Mouse (Mus musculus) intestine, embryonic 16.5 days (tissue): Measurements from ENCODE around the gene Olfr437. TPM values are rescaled to one million over a fixed set of nuclear protein-coding genes. Genes with fewer than 3 reads are reported as not detected.
"Not testable (repeated sequence)": the region's sequence is repeated elsewhere in the genome, so short reads cannot be mapped to it uniquely, and the experiment has no call there.

Source experiments
- ATAC-seq: fragments of 200-750 bp; cut with Nextera tagmentation; 2 replicates; pipeline ENCODE4 v1.8.0; 2017; ENCODE audit warnings: moderate TSS enrichment, moderate library complexity
- H3K27ac ChIP-seq: fragments of 300-500 bp; sonication (generic); 2 replicates; pipeline ENCODE4 v1.5.1; 2014; ENCODE audit warnings: mild to moderate bottlenecking, low read length
- H3K27me3 ChIP-seq: fragments of 300-500 bp; sonication (generic); replicated peaks from 2 replicates; pipeline ENCODE4 v1.6.1; 2014; ENCODE audit warnings: low read length, control low read depth, mixed read lengths; ENCODE audit not compliant: control insufficient read depth, insufficient read depth
- H3K36me3 ChIP-seq: fragments of 300-500 bp; sonication (generic); 2 replicates; pipeline ENCODE4 v1.6.1; 2014; ENCODE audit warnings: low read length, control low read depth; ENCODE audit not compliant: control insufficient read depth, insufficient read depth
- H3K4me1 ChIP-seq: fragments of 300-500 bp; sonication (generic); 2 replicates; pipeline ENCODE4 v1.6.1; 2014; ENCODE audit warnings: low read length, control low read depth, mixed read lengths; ENCODE audit not compliant: control insufficient read depth, insufficient read depth
- H3K4me2 ChIP-seq: fragments of 300-500 bp; sonication (generic); 2 replicates; pipeline ENCODE4 v1.6.1; 2014; ENCODE audit warnings: low read depth, low read length, control low read depth
- H3K4me3 ChIP-seq: fragments of 300-500 bp; sonication (generic); 2 replicates; pipeline ENCODE4 v1.5.1; 2014; ENCODE audit warnings: mild to moderate bottlenecking, low read length
- H3K9ac ChIP-seq: fragments of 300-500 bp; sonication (generic); 2 replicates; pipeline ENCODE4 v1.6.1; 2014; ENCODE audit warnings: low read depth, low read length
- H3K9me3 ChIP-seq: fragments of 300-500 bp; sonication (generic); 2 replicates; pipeline ENCODE4 v1.6.1; 2016; ENCODE audit warnings: low read length, control low read depth; ENCODE audit not compliant: control insufficient read depth
- WGBS: fragments of 180-500 bp; shearing (Covaris S2); extraction: QIAGEN DNeasy Blood & Tissue Kit; methylation state at CpG from one replicate; pipeline ENCODE4 v1.1.7; 2014; 5-methylcytosine and 5-hydroxymethylcytosine counted together
- polyA plus RNA-seq: library from polyadenylated mRNA; unstranded; fragments of >200 nt; fragmentation: Nextera tagmentation; extraction: Ambion mirVana; gene quantifications from 2 replicates; pipeline ENCODE4 v1.2.1, GENCODE M21; 2015

The Olfr437 gene
- polyA plus RNA-seq, 1 experiment from 2014 or later, result not detected

- no peak overlapping the region for H3K9ac ChIP-seq
- no peak overlapping the region for H3K27ac ChIP-seq
- ATAC-seq, result no peak
- H3K4me1 ChIP-seq, result no peaks in the 10 kb centered on the region
- H3K9me3 ChIP-seq, result no peaks in the 10 kb centered on the region
- no peaks in the 10 kb centered on the region for H3K36me3 ChIP-seq
- no peak overlapping the region for H3K4me3 ChIP-seq
- WGBS, result 48% methylated on average over 3 of the region's 3 CpGs
- H3K27me3 ChIP-seq, result no peaks in the 10 kb centered on the region
- H3K4me2 ChIP-seq, result no peak overlapping the region
Measured at GRCm38 (mm10) chr6:43198094-43198493, 35.0 kb downstream of the Olfr437 start.

DNA sequence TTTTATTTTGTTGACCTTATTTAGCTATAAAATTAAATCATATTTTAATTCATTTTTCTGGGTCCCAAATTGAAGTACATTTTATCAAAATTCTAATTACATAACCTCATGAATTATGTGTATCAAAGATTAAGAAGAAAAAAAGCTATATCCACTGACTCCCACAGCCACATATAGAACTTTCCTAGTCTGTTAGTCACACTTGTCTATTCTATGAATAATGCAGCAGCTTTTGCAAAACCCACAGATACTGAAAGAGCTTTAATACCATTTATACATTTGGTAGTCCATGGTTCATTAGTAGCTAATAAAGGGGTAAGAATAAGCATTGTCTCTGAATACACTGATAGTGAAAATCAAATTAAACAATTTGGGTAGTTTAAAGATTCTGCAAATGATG lies 39.7 kb downstream of the Olfr437 start:
- no peak overlapping the region for H3K27ac ChIP-seq
- H3K9ac ChIP-seq, result no peak overlapping the region
- H3K9me3 ChIP-seq, result no peaks in the 10 kb centered on the region
- H3K4me3 ChIP-seq, result no peak overlapping the region
- H3K4me1 ChIP-seq, result no peaks in the 10 kb centered on the region
- no peak for ATAC-seq
- H3K36me3 ChIP-seq, result no peaks in the 10 kb centered on the region
- no peaks in the 10 kb centered on the region for H3K27me3 ChIP-seq
- H3K4me2 ChIP-seq, result no peak overlapping the region

DNA sequence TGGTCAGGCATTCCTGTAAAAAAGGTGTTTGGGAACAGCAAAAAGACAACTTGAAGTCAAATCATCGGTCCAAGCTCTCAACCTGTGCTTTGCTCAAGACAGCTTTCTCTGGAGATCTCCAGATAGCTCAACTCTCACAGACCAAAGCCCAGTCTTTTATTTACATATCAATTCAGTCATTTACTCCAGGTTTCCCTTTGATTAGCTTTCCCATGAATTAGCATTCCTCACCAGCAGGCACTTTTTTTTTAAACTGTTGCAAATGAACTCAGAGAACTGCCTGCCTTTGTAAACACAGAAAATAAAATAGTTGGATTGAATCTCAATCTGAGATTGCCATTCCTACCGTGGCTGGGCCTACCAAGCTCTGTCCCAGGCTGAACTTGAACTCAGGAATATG lies 42.3 kb downstream of the Olfr437 start:
- no peak overlapping the region for H3K9ac ChIP-seq
- H3K36me3 ChIP-seq, result no peaks in the 10 kb centered on the region
- H3K4me3 ChIP-seq, result no peak overlapping the region
- H3K4me1 ChIP-seq, result no peaks in the 10 kb centered on the region
- H3K4me2 ChIP-seq, result no peak overlapping the region
- H3K27me3 ChIP-seq, result no peaks in the 10 kb centered on the region
- H3K9me3 ChIP-seq, result no peaks in the 10 kb centered on the region
- H3K27ac ChIP-seq, result no peak overlapping the region
- WGBS, result 49% methylated on average over 2 of the region's 2 CpGs
- no peak for ATAC-seq

DNA sequence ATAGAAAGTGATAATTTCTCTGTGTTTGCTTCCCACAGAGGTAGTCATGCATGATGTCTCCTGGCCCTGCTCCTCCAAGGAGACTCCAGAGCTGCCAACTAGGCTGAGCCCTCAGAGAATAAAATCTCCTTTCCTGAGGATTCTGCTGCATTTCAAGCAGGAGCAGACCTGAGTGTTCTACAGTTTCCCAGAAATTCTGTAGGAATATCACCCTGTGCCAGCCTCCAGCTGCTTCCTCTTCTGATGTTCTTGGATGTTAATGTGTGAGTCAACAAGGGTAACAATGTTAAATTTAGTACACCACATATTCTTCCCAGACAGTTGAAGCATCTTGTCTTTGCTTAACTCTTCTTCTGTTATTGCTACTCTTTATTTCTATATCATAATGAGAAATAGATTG lies 49.8 kb downstream of the Olfr437 start, which contains the start of gene Olfr434:
TSS of gene Olfr434 (plus strand) at position 149 of the 400 bp plus-strand sequence.
- not testable (repeated sequence) for ATAC-seq, H3K9me3 ChIP-seq, H3K36me3 ChIP-seq, H3K27me3 ChIP-seq, H3K27ac ChIP-seq, H3K4me1 ChIP-seq, H3K9ac ChIP-seq, H3K4me3 ChIP-seq, H3K4me2 ChIP-seq

Other genes starting within 250 kb of the Olfr437 start
- gene Olfr446, start 241.9 kb upstream of the Olfr437 start, polyA plus RNA-seq, result not detected in 2 replicates
- gene Olfr444, start 214.2 kb upstream of the Olfr437 start, polyA plus RNA-seq, result not detected in 2 replicates
- not detected in 2 replicates for gene Olfr441, start 56.9 kb upstream of the Olfr437 start, polyA plus RNA-seq
- gene Olfr237-ps1, start 16.7 kb upstream of the Olfr437 start, polyA plus RNA-seq, result not detected in 2 replicates
- not detected in 2 replicates for gene Olfr13, start 8.9 kb downstream of the Olfr437 start, polyA plus RNA-seq
- gene Olfr435, start 33.9 kb downstream of the Olfr437 start, polyA plus RNA-seq, result not detected in 2 replicates
- not detected in 2 replicates for gene Olfr434, start 49.7 kb downstream of the Olfr437 start, polyA plus RNA-seq
- not detected in 2 replicates for gene Olfr47, start 68.2 kb downstream of the Olfr437 start, polyA plus RNA-seq
- 20.0 and 20.7 TPM in 2 replicates for gene Arhgef5, start 102.3 kb downstream of the Olfr437 start, polyA plus RNA-seq
- not detected in 2 replicates for gene Nobox, start 146.3 kb downstream of the Olfr437 start, polyA plus RNA-seq